Mouse (Mus musculus): ENCODE data around the gene Zfp92. TPM values are rescaled to one million over a fixed set of nuclear protein-coding genes. Genes with fewer than 3 reads are reported as not detected.

Gene Zfp92
- polyA plus RNA-seq, 1 experiment from 2014 or later: 0.36 TPM

DNA sequence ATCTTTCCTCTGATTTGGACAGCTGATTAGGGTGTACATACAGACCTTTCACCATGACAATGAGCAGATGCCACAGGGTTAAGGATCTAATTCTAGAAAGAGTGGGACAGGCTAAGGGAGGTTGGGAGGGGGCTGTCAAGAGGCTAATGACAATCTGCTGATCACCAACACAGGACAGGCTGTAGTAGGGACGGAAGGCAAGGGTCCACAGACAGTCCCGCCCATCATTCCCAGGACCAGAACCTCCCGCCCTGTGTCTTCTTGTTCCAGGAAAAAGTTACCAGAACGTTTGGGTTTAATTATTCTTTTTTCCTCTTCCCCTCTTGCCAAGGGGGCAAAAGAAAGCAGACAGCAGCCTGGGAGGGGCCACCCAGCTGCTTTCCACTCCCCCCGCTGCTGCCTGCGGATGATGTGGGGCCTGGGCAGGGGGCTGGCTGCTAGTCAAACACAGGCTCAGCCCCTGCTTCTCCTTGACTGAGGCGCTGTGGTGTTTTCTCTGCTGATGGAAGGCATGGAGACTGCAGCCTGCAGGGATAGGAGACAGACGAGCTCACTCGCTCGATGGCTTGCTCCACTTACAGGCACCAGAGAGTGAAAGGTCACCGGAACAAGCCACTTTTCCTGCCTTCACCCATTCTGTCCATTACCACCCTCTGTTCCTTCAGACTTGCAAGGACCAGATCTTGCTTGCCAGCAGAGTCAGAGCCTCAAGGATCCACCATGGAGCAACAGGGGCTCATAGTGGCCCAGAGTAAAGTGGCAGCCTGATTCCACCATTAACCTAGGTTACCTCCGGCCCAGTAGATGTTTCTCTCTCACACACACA is 63.7 kb downstream of the Zfp92 start:
- Histone ChIP-seq H3K27ac (peak overlapping the region; percentile 78), H3K27me3 (peaks cover 13% of the 10 kb centered on the region), H3K4me2 (no peak overlapping the region), H3K4me1 (replicated peaks) (peaks cover 17% of the 10 kb centered on the region), H3K36me3 (no peaks in the 10 kb centered on the region), H3K4me3 (replicated peaks) (no peak overlapping the region), H3K9ac (replicated peaks) (0 out of 2 replicates have a peak overlapping the region, but pooled peaks have one; percentile 2), H3K9me3 (no peaks in the 10 kb centered on the region)
- WGBS: 46% methylated on average over 12 of the region's 12 CpGs
- ATAC-seq (ENCODE audit: insufficient number of reproducible peaks, insufficient read depth, low FRiP score, low TSS enrichment, low read depth): peak; percentile 49; the same call in 1 of the 2 replicates

DNA sequence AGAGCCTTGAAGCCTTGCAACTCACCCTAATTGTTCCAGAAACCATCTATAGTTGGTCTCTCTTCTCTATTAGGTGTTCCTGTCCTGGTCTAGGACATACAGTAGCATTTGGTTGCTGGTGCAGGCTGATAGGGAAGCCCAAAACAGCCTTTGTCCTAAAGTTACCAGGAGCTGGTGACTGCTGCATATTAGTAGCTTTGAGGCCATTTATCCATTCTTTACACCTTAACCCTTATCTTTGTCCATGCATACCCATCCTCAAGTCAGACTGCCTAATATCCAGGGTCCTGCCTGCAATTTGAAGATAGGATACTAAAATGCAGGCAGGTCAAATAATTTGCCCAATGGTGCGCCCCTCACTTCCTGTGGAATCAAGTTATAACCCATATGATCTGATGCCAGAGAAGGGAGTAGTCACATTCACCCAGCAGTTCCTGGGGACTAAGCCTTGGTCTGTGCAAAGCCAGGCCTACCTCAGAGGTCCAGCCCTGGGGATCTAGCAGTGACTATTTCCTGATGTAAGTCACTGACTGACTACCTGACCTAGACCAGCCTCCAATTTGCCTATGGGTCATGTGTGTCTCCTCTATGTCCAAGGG is 64.9 kb downstream of the Zfp92 start:
- ATAC-seq (ENCODE audit: insufficient number of reproducible peaks, insufficient read depth, low FRiP score, low TSS enrichment, low read depth): no peak
- Histone ChIP-seq H3K9me3 (no peaks in the 10 kb centered on the region), H3K9ac (replicated peaks) (no peak overlapping the region), H3K4me3 (replicated peaks) (no peak overlapping the region), H3K36me3 (no peaks in the 10 kb centered on the region), H3K4me1 (replicated peaks) (peaks cover 22% of the 10 kb centered on the region), H3K27ac (no peak overlapping the region), H3K27me3 (peaks cover 11% of the 10 kb centered on the region), H3K4me2 (no peak overlapping the region)
- whole genome bisulfite sequencing: 95% methylated on average over 1 of the region's 1 CpGs

DNA sequence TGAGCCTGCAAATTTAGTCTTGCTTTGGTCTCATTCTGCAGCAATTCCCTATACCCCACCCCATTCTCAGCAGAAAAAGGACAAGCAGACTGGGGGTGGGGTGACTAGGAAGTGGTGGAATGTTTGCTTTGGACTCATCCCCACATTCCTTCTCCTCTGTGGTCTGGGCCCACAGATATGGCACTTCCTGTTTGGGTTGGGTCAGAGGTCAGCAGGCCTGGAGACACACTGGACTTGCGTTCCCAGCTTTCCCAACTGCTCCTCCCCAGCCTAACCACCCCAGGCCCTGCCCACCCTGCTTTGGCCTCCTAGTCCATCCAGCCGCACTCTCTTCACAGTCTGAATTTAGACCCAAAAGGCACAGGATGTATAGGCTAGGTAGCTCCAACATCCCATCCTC is 65.7 kb downstream of the Zfp92 start:
- Histone ChIP-seq H3K27me3 (peaks cover 11% of the 10 kb centered on the region), H3K36me3 (no peaks in the 10 kb centered on the region), H3K9ac (replicated peaks) (no peak overlapping the region), H3K4me1 (replicated peaks) (peaks cover 22% of the 10 kb centered on the region), H3K9me3 (no peaks in the 10 kb centered on the region), H3K4me2 (no peak overlapping the region), H3K27ac (no peak overlapping the region), H3K4me3 (replicated peaks) (no peak overlapping the region)
- WGBS: 62% methylated on average over 2 of the region's 2 CpGs
- ATAC-seq (ENCODE audit: insufficient number of reproducible peaks, insufficient read depth, low FRiP score, low TSS enrichment, low read depth): no peak

DNA sequence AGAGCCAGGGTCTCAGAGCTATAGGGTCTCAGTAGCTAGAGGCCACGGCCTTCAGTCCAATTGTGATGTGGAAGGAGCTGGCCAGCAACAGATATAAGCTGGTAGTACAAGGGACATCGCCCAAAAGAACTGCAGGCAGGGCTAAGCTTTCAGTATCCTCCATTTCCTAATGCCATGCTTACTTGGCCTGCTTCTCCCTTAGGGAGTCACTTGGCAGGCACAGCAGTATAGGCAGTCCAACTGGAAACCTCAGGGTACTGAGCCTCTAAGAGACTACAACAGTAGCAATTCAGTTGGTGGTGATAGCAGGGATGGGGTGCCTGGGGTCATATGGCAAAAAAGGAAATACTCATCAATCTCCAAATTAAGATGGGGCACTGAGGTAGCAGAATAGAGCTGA is 66.6 kb downstream of the Zfp92 start:
- ATAC-seq (ENCODE audit: insufficient number of reproducible peaks, insufficient read depth, low FRiP score, low TSS enrichment, low read depth): no peak
- no peak overlapping the region for H3K4me2 ChIP-seq
- H3K27me3 ChIP-seq: peaks cover 17% of the 10 kb centered on the region
- no peak overlapping the region for H3K4me3 ChIP-seq (replicated peaks)
- H3K9me3 ChIP-seq: no peaks in the 10 kb centered on the region
- WGBS: 69% methylated on average over 2 of the region's 2 CpGs
- no peak overlapping the region for H3K9ac ChIP-seq (replicated peaks)
- peaks cover 22% of the 10 kb centered on the region for H3K4me1 ChIP-seq (replicated peaks)
- H3K27ac ChIP-seq: no peak overlapping the region
- no peaks in the 10 kb centered on the region for H3K36me3 ChIP-seq

Other genes starting within 250 kb of the Zfp92 start
- gene Spin2d, start 234.1 kb upstream of the Zfp92 start, polyA plus RNA-seq (2016; fragmentation: Nextera tagmentation; extraction: Ambion mirVana): not detected in 2 replicates
- 14.4 and 15.3 TPM in 2 replicates for gene Xlr3b, start 218.9 kb upstream of the Zfp92 start, polyA plus RNA-seq (2016; fragmentation: Nextera tagmentation; extraction: Ambion mirVana)
- 0.67 and 0.73 TPM in 2 replicates for gene Xlr4b, start 196.8 kb upstream of the Zfp92 start, polyA plus RNA-seq (2016; fragmentation: Nextera tagmentation; extraction: Ambion mirVana)
- gene F8a, start 182.8 kb upstream of the Zfp92 start, polyA plus RNA-seq (2016; fragmentation: Nextera tagmentation; extraction: Ambion mirVana): 11.3 and 11.4 TPM in 2 replicates
- gene Xlr4c, start 168.0 kb upstream of the Zfp92 start, polyA plus RNA-seq (2016; fragmentation: Nextera tagmentation; extraction: Ambion mirVana): not detected in 2 replicates
- 0.16 and 0.40 TPM in 2 replicates for gene Xlr3c, start 145.7 kb upstream of the Zfp92 start, polyA plus RNA-seq (2016; fragmentation: Nextera tagmentation; extraction: Ambion mirVana)
- gene Xlr5a, start 118.1 kb upstream of the Zfp92 start, polyA plus RNA-seq (2016; fragmentation: Nextera tagmentation; extraction: Ambion mirVana): not detected in 2 replicates
- gene Xlr5c, start 118.1 kb upstream of the Zfp92 start, polyA plus RNA-seq (2016; fragmentation: Nextera tagmentation; extraction: Ambion mirVana): not detected in 2 replicates
- gene Gm45015, start 74.3 kb upstream of the Zfp92 start, polyA plus RNA-seq (2016; fragmentation: Nextera tagmentation; extraction: Ambion mirVana): not detected in 2 replicates
- 23.1 and 26.1 TPM in 2 replicates for gene Zfp275, start 68.5 kb upstream of the Zfp92 start, polyA plus RNA-seq (2016; fragmentation: Nextera tagmentation; extraction: Ambion mirVana)
- not detected in 2 replicates for gene Gm18336, start 12.4 kb upstream of the Zfp92 start, polyA plus RNA-seq (2016; fragmentation: Nextera tagmentation; extraction: Ambion mirVana)
- not detected in 2 replicates for gene Trex2, start 24.2 kb downstream of the Zfp92 start, polyA plus RNA-seq (2016; fragmentation: Nextera tagmentation; extraction: Ambion mirVana)
- gene Haus7, start 47.9 kb downstream of the Zfp92 start, polyA plus RNA-seq (2016; fragmentation: Nextera tagmentation; extraction: Ambion mirVana): 83.9 and 87.7 TPM in 2 replicates
- gene Bgn, start 72.5 kb downstream of the Zfp92 start, polyA plus RNA-seq (2016; fragmentation: Nextera tagmentation; extraction: Ambion mirVana): 16.7 and 23.4 TPM in 2 replicates
- 0.19 and 0.22 TPM in 2 replicates for gene Atp2b3, start 92.0 kb downstream of the Zfp92 start, polyA plus RNA-seq (2016; fragmentation: Nextera tagmentation; extraction: Ambion mirVana)
- 45.7 and 51.6 TPM in 2 replicates for gene Dusp9, start 228.3 kb downstream of the Zfp92 start, polyA plus RNA-seq (2016; fragmentation: Nextera tagmentation; extraction: Ambion mirVana)
- 18.0 and 19.3 TPM in 2 replicates for gene Pnck, start 249.0 kb downstream of the Zfp92 start, polyA plus RNA-seq (2016; fragmentation: Nextera tagmentation; extraction: Ambion mirVana)